Mouse (Mus musculus) heart, postnatal 4 days (tissue): ENCODE results near the gene Uqcrq. TPM values are rescaled to one million over a fixed set of nuclear protein-coding genes. Genes with fewer than 3 reads are reported as not detected.

Experiments
- DNase-seq: peaks from one replicate; pipeline ENCODE4 v3.0.0; 2021
- total RNA-seq, 2 experiments: library from RNA; stranded (reverse); gene quantifications; 2 replicates each; pipeline ENCODE4 v1.2.3; 2021

The Uqcrq gene
- total RNA-seq, result 1,000 to 10,000 TPM; 1,656 to 1,792 TPM

GRCm38 (mm10) chr11:53430670-53431346 lies at the start of gene Uqcrq, which contains the start of gene Gdf9:
Gene Uqcrq, minus strand, starts transcription at chr11:53430831.
Gene Gdf9, plus strand, starts transcription at chr11:53431023.
- DNase-seq, result peak; percentile 97

- peak; percentile 36 for DNase-seq
Observed at GRCm38 (mm10) chr11:53479783-53480301, 49.2 kb upstream of the Uqcrq start, which contains the start of the genes Gm9945 and Sowaha. Gene Gm9945, plus strand, starts transcription at chr11:53480166. Gene Sowaha, minus strand, starts transcription at chr11:53480274.

GRCm38 (mm10) chr11:53479171-53479782 lies 48.6 kb upstream of the Uqcrq start:
- DNase-seq, result no peak

DNA sequence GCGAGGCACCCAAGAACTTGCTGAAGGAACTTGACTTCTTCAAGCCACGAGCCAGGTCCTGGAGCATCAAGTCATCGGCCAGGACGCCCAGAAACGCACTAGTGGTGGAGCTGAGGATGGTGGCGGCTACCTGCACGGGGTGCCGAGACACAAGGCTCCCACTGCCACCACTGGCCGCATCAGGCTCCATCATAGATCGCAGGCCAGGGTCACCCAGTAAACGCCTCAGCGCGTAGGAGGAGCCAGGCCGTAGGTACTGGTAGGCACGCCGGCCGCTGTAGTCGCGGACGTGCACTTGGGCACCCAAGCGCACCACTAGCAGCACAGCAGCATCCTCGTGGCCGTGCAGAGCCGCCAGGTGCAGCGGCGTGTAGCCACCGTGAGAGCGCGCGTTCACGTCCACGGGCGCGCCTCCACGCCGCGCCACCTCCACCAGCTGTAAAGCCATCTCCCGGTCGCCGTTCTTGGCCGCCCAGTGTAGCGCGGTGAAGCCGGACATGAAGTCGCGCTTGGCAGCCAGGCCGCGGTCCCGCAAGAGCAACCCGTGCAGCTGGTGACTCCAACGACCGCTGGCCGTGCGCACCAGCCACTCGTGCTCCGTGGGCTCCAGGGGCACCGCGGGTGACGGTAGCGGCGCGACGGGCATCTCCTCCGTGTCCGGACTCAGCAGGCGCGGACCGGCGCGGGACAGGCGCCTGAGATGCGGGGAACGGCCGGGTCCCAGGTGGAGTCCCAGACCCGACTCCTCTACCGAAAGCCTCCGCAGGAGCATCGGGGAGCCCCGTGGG lies 47.9 kb upstream of the Uqcrq start:
- DNase-seq, result no peak

DNA sequence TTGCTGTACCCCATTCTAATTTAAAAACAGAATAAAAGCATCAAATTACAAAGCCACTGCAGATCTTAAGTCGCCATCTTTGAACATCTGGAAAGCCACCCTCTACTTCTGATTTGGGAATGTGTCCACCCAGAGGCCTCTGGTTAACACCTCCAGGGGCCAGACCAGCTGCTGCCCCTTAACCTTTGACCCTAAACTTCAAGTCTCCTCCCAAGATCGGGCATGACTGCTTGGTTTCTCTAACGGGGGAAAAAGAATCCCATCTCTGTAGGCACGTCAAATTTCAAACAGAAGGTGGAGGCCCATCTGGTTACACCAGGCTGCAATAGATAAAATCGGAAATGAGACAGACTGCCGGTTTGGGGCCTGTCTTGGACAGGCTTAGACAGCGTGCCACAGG lies 47.2 kb upstream of the Uqcrq start:
- DNase-seq, result no peak

DNA sequence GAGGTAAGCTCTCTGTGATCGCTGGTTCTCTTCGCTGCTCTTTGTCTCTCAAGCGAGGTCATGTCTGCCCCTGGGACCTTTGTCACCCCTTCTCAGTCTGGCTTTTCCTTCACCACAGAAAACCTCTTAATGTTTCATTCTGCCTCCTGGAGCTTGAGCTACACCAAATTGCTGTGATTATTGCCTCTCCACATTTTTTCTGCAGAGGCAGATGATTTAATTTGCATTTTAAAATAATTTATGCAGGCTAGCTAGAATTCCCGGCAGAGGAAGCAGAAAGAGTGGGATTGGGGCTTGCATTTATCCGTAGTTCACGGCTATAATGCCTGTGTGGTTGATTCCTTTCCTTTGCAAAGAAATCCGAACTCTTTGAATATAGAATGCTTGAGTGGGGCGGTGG lies 45.0 kb upstream of the Uqcrq start:
- DNase-seq, result no peak

DNA sequence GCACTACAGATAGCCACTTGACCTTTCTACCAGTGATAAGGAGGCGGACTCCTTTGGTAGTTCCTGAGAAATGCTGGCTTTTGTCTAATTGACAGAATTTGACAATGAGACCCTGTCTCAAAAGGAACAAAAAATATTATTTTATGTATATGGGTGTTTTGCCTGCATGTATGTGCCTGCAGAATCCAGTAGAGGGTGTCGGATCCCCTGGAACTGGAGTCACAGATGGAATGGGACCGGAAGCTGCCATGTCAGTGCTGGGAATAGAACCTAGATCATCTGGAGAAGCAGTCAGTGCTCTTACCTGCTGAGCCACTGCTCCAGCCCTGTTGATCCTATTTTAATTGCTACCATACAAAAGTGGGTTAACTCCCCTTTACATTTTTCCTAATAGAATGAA lies 42.1 kb upstream of the Uqcrq start:
- DNase-seq, result no peak

- DNase-seq, result peak; percentile 95
Observed at GRCm38 (mm10) chr11:53469968-53470695, 39.5 kb upstream of the Uqcrq start, which contains the start of gene Gm9837. Gene Gm9837, minus strand, starts transcription at chr11:53470479.

GRCm38 (mm10) chr11:53469294-53469967 lies 38.8 kb upstream of the Uqcrq start:
- DNase-seq, result no peak

DNA sequence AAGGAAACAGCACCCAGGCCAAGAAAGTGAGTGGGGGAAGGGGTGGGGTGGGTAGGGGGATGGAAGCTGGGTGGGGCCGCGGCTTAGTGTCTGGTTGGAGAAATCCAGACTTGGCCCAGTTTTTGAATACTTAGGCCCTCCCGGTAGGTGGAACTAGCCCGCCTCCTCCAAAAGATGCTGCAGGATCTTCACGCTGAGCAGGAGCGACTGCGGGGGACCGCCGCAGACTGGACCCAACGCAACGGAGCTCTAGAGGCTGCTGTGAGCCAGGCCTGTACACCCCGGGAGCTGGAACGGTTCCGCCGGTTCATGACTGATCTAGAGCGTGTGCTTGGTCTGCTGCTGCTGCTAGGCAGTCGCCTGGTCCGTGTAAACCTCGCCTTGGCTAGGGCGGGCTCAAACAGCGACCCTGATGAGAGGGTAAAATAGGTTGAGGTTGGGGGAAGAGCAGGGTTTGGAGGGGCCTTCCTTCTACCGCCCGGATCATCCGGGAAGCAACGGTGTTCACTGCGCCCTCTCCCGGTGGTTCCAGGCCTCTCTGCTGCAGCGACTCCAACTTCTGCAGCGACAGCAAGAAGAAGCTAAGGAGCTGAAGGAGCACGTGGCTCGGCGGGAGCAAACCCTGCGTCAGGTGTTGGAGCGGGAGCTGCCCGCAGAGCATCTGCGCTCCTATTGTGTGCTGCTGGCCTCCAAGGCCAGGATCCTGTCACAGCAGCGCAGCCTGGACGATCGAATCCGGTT lies 35.8 kb upstream of the Uqcrq start:
- DNase-seq, result peak; percentile 87

- DNase-seq, result peak; percentile 30
Observed at GRCm38 (mm10) chr11:53463551-53464424, 33.2 kb upstream of the Uqcrq start.

DNA sequence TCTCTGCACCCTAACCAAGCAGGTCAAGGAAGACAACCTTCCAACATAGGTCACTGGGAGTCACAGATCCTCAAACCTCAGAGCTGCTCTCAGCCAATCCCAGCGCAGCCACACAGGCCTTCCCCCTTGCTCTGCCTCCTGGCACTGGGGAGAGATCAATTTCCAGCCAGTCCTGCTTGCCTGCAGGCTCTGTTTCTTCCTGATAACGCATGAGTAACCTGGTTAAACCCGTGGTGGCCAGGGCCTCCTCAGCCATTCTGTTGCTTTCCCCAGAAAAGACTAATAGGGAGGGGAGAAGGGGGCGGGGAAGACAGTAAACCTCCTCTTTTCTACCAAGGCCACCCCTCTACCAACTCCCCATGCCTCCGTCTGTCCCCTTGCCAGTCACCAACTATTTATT lies 31.1 kb upstream of the Uqcrq start:
- no peak for DNase-seq

DNA sequence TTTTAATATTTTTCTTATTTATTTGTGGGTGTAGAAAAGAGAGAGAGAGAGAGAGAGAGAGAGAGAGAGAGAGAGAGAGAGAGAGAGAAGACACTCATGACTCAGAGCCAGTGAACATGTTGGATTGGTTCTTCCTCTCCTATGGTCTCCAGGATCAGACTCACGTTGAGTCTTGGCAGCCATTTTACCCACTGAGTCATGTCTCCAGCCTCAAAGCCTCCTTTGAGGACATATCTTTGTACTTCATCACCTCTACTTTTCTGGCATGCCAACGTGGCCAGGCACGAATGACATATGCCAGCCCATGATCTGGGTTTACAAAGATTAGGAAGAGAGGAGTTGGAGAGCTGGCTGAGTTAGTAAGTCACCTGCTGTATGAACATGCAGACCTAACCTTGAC lies 29.6 kb upstream of the Uqcrq start:
- no peak for DNase-seq

DNA sequence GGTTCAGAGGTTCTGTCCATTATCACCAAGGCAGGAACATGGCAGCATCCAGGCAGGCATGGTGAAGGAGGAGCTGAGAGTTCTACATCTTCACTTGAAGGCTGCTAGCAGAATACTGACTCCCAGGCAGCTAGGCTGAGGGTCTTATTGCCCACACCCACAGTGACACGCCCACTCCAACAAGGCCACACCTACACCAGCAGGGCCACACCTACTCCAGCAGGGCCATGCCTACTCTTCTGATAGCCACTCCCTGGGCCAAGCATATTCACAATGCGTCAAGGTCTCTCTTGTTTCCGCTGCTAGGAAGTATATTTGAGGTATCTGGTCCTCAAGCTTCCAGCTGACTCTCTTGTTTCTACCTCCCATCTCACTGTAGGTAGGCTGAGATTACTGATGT lies 28.4 kb upstream of the Uqcrq start:
- DNase-seq, result no peak

GRCm38 (mm10) chr11:53457372-53457954 lies 26.8 kb upstream of the Uqcrq start:
- DNase-seq, result no peak

- peak; percentile 66 for DNase-seq
Observed at GRCm38 (mm10) chr11:53456474-53457371, 26.1 kb upstream of the Uqcrq start, which contains the start of the genes Gm10447 and Shroom1. Gene Gm10447, minus strand, starts transcription at chr11:53457110. Gene Shroom1, plus strand, starts transcription at chr11:53457205.

DNA sequence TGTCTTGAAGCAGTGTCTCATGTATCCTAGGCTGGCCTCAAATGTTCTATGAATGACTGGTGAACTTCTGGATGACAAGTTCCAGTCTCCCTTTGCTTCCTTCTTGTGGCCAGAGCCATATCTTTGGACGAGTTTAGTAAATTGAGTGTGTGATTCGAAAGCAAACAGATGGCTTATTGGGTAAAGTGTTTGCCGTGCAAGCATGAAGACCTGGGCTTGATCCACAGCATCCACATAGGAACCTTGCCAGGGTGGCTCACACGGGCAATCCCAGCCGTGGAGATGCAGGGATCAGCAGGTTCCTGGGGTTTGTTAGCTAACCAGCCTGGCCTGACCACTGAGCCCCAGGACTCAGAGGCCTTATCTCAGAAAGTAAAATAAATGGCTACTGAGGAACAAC lies 22.4 kb upstream of the Uqcrq start:
- no peak for DNase-seq

GRCm38 (mm10) chr11:53452396-53452795 lies 21.8 kb upstream of the Uqcrq start:
- no peak for DNase-seq
